7 mouse cellular contexts compared by ENCODE assay signal in the genomic region with DNA sequence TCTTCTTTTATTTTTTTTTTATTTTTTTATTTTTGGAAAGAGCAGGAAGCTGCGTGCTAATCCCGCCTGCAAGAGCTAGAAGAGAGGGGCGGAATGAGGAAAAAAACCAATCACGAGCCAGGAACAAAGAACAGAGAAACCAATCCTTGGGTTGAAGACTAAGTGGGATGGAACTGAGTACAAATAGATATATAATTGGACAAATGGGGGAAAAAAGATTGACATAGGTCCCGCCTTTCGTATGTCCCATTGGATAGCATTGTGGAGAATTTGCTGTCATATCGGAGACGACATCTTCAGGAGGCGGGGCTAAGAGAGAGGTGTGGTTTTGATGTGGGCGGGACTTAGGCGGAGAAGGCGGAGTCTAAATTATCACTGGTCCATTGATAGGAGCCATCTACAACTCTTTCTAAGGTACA. TPM values are rescaled to one million over a fixed set of nuclear protein-coding genes. Genes with fewer than 3 reads are reported as not detected.
DNase-seq lines count a peak whose midpoint lies in the region; ATAC-seq lines count a peak whose summit lies in the region.

No protein-coding gene starts in this region.

- H3K27ac ChIP-seq in embryonic facial prominence, embryonic 12.5 days = no peak overlapping the region
- H3K27ac ChIP-seq in limb, embryonic 11.5 days (replicated peaks; ENCODE audit: low read depth, low read length) = no peak overlapping the region
- peak overlapping the region; percentile 10; the same call in 1 of the 2 replicates for H3K27ac ChIP-seq in midbrain, embryonic 14.5 days (replicated peaks; ENCODE audit: low read depth, low read length)

- no peak overlapping the region for H3K9ac ChIP-seq in embryonic facial prominence, embryonic 12.5 days
- no peak overlapping the region for H3K9ac ChIP-seq in limb, embryonic 11.5 days (ENCODE audit: low read length)
- no peak overlapping the region for H3K9ac ChIP-seq in midbrain, embryonic 14.5 days (replicated peaks; ENCODE audit: low read length)

- peak; percentile 81 for ATAC-seq in embryonic facial prominence, embryonic 12.5 days (ENCODE audit: insufficient number of reproducible peaks, insufficient read depth, low FRiP score, low TSS enrichment)
- ATAC-seq in limb, embryonic 11.5 days (ENCODE audit: insufficient number of reproducible peaks, low FRiP score, low TSS enrichment, low read depth) = peak; percentile 74
- peak; percentile 93 for ATAC-seq in midbrain, embryonic 14.5 days (ENCODE audit: low FRiP score, low TSS enrichment)

- WGBS in embryonic facial prominence, embryonic 12.5 days = under 1% methylated on average over 12 of the region's 12 CpGs
- WGBS in limb, embryonic 11.5 days = 0% methylated on average over 12 of the region's 12 CpGs
- under 1% methylated on average over 12 of the region's 12 CpGs for WGBS in midbrain, embryonic 14.5 days

- peak overlapping the region; percentile 76 for H3K4me3 ChIP-seq in embryonic facial prominence, embryonic 12.5 days
- peak overlapping the region; percentile 31 for H3K4me3 ChIP-seq in limb, embryonic 11.5 days (ENCODE audit: low read depth, low read length)
- peak overlapping the region; percentile 83 for H3K4me3 ChIP-seq in midbrain, embryonic 14.5 days (replicated peaks; ENCODE audit: low read depth, low read length)

- H3K27me3 ChIP-seq in embryonic facial prominence, embryonic 12.5 days = no peaks in the 10 kb centered on the region
- no peaks in the 10 kb centered on the region for H3K27me3 ChIP-seq in limb, embryonic 11.5 days (ENCODE audit: control insufficient read depth, insufficient read depth, low read length)
- H3K27me3 ChIP-seq in midbrain, embryonic 14.5 days (ENCODE audit: control insufficient read depth, insufficient read depth, low read length) = no peaks in the 10 kb centered on the region

- DNase-seq in adrenal gland, postnatal 25 days = peak; percentile 78
- peak; percentile 99 for DNase-seq in heart, adult 11 months
- DNase-seq in kidney, adult 18-20 months = peak; percentile 93
- DNase-seq in limb, embryonic 11.5 days (ENCODE audit: low spot score) = peak; percentile 88
- peak; percentile 96 for DNase-seq in midbrain, embryonic 14.5 days
- DNase-seq in spleen, adult 18-20 months = peak; percentile 83 to 91

- peak overlapping the region; percentile 25; the same call in 1 of the 2 replicates for H3K4me2 ChIP-seq in embryonic facial prominence, embryonic 12.5 days (replicated peaks)
- peak overlapping the region; percentile 23; the same call in 1 of the 2 replicates for H3K4me2 ChIP-seq in limb, embryonic 11.5 days (ENCODE audit: low read depth, severe bottlenecking)
- H3K4me2 ChIP-seq in midbrain, embryonic 14.5 days (ENCODE audit: low read length) = peak overlapping the region; percentile 1

- H3K9me3 ChIP-seq in embryonic facial prominence, embryonic 12.5 days = no peaks in the 10 kb centered on the region
- H3K9me3 ChIP-seq in limb, embryonic 11.5 days (ENCODE audit: control insufficient read depth, low read length) = no peaks in the 10 kb centered on the region
- H3K9me3 ChIP-seq in midbrain, embryonic 14.5 days (ENCODE audit: control insufficient read depth, low read length) = no peaks in the 10 kb centered on the region

- peaks cover 25% of the 10 kb centered on the region for H3K4me1 ChIP-seq in embryonic facial prominence, embryonic 12.5 days
- peaks cover 13% of the 10 kb centered on the region; the same call in 1 of the 2 replicates for H3K4me1 ChIP-seq in limb, embryonic 11.5 days (ENCODE audit: control insufficient read depth, insufficient read depth, low read length)
- peaks cover 37% of the 10 kb centered on the region for H3K4me1 ChIP-seq in midbrain, embryonic 14.5 days (ENCODE audit: control insufficient read depth, insufficient read depth, low read length)

- no peaks in the 10 kb centered on the region for H3K36me3 ChIP-seq in embryonic facial prominence, embryonic 12.5 days
- H3K36me3 ChIP-seq in limb, embryonic 11.5 days (ENCODE audit: control insufficient read depth, insufficient read depth, low read length) = no peaks in the 10 kb centered on the region; the same call in 1 of the 2 replicates
- H3K36me3 ChIP-seq in midbrain, embryonic 14.5 days (ENCODE audit: control insufficient read depth, insufficient read depth, low read length) = no peaks in the 10 kb centered on the region

RNA-seq across cellular contexts. Expression of a gene that starts 0.6 kb away (rescaled TPM):
- total RNA-seq in adrenal gland, postnatal 25 days (2021) = 66.5 and 93.9 TPM in 2 replicates
- polyA plus RNA-seq in embryonic facial prominence, embryonic 12.5 days (2016; fragmentation: Nextera tagmentation; extraction: Ambion mirVana) = 14.8 and 15.7 TPM in 2 replicates
- polyA plus RNA-seq in limb, embryonic 11.5 days (2014; fragmentation: Nextera tagmentation; extraction: Ambion mirVana) = 14.2 and 14.9 TPM in 2 replicates
- polyA plus RNA-seq in midbrain, embryonic 14.5 days (2014; fragmentation: Nextera tagmentation; extraction: Ambion mirVana) = 30.0 and 35.7 TPM in 2 replicates

RNA-seq across cellular contexts. Expression of a gene that starts 53.8 kb away (rescaled TPM):
- 66.6 and 73.8 TPM in 2 replicates for total RNA-seq in adrenal gland, postnatal 25 days (2021)
- 43.0 and 43.1 TPM in 2 replicates for polyA plus RNA-seq in embryonic facial prominence, embryonic 12.5 days (2016; fragmentation: Nextera tagmentation; extraction: Ambion mirVana)
- polyA plus RNA-seq in limb, embryonic 11.5 days (2014; fragmentation: Nextera tagmentation; extraction: Ambion mirVana) = 35.3 and 41.3 TPM in 2 replicates
- polyA plus RNA-seq in midbrain, embryonic 14.5 days (2014; fragmentation: Nextera tagmentation; extraction: Ambion mirVana) = 34.9 and 35.2 TPM in 2 replicates

Comparison
In these comparisons a context has a peak if more than half of its experiments do, and no peak if none do; other contexts are left out.
1. H3K4me3 ChIP-seq: peak in every context shown above with its lines; median percentile 83 in midbrain, embryonic 14.5 days; 76 in embryonic facial prominence, embryonic 12.5 days; 31 in limb, embryonic 11.5 days.